Mouse (Mus musculus): ENCODE measurements around the gene Rps17.

Gene Rps17

DNA sequence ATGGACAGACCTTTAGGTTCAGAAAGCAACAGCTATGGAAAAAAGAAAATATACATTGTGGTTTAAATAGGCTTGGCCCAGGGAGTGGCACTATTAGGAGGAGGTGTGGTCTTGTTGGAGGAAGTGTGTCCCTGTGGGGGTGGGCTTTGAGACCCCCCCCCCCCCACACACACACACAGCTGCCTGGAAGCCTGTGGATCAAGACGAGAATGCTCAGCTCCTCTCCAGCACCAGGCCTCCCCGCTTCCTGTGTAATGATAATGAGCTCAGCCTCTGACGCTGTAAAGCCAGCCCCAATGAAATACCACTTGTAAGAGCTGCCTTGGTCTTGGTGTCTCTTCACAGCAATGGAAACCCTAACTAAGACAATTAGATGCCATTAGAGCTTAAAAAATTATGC is 14.3 kb downstream of the Rps17 start:
- no peak for DNase-seq

DNA sequence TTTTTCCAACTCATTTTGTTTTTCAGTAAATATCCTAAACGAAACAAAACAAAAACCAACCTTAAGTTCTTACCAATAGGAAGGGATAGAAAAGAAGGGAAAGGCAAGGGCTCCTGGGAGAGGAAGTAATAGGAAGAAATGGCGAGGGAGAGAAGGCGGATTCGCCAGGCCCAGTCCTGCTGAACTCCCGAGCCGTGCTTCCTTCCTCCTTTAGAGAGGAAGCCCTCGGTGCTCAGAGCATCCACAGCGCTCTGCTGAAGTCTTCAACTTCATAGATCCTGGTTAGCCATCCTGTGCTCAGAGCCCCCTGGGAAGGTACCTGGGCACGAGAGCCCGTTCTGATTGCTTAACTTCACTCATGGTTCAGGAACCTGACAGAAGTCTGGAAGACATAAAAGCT is 17.4 kb downstream of the Rps17 start:
- DNase-seq = no peak

DNA sequence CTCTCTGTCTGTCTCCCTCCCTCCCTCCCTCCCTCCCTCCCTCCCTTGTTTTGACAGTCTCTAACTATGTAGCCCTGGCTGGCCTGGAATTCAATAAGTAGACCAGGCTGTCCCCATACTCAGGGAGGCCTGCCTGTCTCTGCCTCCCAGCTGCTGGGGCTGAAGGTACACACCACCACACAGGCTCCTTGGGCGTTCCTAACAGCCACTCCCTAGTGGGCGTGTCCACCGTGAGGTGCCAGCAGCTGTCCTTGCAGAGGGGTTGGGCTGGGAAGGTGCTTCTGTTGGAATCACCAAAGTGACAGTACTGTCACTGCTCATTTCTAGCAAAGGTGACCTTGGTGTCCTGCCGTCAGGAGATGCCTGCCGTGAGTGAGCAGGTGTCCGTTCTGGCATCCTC is 18.2 kb downstream of the Rps17 start:
- no peak for DNase-seq

DNA sequence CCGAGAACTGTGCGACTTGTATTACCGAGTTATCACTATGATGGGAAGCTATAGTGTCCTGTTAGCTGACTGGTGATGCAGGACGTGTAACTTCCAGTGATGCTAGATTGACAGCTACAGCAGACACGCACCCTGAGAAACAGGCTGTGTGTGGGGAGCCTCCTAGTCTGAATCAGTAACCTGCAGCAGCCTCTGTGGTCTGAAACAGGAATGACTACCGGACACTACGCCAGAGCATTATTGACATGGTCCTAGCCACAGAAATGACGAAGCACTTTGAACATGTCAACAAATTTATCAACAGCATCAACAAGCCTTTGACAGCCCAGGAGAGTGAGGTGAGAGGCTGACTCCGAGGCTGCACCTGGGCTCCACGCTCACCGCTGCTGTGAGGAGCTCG is 19.0 kb downstream of the Rps17 start:
- DNase-seq = no peak

DNA sequence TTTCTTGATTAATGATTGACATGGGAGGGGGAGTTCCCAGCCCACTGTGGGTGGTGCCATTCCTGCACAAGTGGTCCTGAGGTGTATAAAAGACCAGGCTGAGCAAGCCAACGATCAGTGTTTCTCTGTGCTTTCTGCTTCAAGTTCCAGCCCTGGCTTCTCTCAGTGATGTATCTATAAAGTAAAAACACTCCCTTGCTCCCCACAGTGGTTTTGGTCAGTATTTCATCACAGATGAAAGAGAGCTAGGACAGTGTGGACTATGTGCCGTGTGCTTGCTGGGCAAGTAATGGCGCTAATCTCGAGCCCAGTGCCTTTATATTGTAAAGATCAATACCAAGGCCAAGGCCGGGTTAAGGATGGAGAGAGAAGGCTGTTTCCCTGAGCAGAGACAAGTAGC is 23.3 kb downstream of the Rps17 start:
- DNase-seq = no peak

DNA sequence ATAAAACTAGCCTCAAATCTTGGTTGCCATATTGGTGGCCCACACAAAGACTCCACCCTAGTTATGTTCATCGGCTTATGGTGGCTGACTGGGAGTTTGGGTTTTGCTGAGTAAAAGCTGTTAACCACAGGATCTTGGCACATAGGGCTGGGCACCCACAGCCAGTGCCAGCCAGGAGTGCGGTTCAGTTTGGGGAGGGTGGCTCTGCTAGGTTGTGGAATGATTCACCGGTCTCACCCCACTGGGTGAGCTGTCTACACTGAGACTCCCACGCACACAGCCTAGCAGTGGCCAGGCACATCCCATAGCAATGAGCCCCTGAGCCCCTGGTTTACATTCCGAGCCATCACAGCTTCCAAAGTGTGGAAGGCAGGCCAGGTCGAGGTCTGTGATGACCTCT is 25.3 kb downstream of the Rps17 start:
- no peak for DNase-seq

DNA sequence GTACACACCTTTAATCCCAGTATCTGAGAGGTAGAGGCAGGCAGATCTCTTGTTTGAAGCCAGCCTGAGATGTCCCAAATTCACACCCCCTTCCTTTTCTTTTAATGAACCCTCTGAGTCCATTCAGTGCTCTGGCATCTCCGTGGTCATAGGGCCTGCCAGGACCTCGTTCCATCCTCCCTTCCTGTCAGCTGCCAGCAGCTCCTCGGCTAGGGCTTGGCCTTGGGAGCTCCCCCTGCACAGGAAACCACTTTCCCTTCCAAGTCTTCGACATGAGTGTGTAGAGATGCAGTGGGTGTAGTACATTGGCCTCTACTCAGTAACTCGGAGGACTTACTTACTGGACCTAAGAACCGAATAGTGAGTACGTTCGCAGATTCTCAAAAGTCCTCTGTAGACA is 29.5 kb downstream of the Rps17 start:
- DNase-seq = no peak

DNA sequence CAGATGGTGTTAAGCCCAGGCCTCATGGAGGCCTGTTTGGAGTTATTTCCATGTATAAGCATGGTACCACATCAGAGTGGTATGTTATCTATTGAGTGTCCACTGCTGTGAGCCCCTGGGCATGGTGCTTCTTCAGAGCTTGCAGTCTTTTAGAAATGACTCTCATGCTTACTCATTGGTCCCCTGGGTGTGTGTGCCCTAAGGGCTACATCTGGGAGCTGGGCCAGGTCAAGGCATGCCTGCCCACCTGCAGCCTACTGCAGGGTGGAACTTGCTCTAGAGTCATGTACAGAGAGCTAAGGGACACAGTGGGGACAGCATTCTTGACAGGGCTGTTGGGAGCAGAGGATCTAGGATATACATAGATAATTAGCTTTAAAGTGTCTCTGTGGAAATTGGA is 33.5 kb downstream of the Rps17 start:
- DNase-seq = no peak

DNA sequence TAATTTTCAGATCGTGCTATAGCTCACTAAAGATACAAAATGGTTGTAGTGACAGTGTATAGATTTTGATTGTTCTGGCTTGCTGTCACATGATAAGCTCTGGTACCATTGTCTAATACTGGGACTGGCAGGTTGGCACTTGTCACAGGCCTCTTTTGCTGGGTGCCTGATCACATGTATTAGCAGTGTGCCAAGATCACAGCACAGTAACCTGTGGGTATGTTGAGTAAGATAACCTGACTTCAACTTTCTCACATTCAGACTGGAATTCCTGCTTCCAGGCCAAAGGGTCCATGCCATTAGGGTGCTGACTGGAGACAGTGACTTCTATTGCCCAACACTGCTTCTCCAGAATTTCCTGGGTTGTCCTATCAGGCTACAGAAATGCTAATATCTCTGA is 33.9 kb downstream of the Rps17 start:
- no peak for DNase-seq

DNA sequence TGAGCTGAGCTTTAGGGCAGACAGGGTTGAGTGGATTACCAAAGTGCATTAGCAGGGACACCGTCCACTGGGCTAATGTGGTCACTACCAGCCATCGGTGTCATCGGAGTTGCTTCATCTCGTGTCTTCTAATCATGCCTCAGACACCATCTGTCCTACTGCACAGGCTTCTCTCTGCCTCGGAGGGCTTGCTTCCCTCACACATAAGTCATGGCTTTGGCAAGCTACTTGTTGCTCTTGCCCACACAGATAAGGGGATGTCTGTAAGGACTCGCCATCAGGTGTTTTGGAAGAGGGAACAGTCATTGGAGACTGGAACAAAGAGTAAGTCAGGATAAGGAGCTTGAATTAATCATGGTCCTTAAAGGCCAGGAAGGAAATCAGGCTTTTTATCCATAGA is 35.8 kb downstream of the Rps17 start:
- DNase-seq = no peak

DNA sequence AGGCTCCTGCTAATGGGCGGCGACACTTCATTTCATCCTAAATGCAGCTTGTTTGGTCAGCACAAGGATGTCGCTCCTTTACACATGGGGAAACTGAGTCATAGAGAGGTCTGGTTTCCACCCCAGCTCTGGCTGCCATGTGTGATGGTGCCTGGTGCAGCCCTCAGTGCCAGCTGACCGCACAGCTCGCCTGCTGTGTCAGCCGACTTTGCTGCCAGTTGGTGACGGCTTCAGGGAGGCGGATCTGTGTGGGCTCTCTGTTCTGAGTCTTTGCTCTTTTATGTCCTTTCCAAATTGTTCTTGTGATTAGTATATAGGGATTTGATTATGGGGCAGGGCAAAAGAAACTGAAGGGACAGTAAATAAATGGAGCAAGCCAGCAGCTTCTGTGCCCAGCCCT is 37.3 kb downstream of the Rps17 start:
- no peak for DNase-seq

DNA sequence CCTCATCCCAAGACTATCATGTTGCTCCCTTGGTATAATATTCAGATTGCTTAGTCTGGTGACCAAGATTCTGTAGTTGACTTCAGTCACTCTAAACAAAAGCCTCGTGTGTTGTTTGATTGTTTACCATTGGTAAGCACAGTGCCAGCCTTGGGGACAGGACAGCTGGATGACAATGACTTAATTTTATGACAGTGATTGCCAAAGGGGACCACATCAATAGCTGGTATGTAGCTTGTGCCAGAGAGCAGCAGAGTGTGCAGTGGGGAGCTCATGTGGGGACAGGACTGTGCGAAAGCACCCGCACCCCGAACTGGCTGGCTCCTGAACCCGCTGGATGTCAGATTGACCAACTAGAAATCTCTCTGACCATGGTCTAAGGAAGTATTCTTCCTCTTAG is 40.4 kb downstream of the Rps17 start:
- DNase-seq = no peak

DNA sequence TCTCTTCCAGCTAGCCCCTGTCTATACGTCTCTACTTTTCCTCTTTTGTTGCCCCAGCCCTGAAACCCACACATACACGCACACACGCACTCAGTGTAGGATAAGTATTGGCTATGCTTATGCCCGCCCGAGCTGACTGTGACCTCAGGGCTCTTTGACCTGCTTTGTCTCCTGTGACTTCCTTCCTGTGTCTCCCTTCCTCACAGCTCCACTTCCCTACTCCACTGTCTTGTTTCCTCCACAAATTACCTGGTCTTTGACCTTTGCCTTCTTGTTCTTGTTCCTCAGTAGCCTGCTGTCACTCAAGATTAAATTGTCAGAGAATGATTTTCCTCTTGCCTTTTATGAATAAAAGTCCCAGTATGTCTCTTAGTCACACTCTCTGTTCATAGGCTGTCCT is 41.0 kb downstream of the Rps17 start:
- DNase-seq = no peak

DNA sequence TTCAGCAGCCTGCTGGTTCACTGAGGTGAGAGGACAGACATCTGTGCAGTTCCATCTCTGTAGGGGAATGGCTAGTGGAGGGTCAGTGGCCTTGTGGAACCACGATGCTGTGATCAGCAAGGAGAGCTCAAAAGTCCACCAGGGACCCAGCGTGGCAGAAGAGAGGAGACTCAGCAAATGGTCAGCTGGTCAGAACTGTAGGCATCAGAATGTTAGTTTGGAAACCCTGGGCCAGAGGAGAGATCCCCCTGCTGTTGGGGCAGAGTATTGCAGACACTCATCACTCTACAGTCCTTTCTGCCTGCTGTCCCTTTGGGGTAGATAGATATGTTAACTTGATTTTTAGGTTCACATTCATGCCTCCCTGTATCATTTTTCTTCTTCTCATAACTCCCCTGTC is 41.4 kb downstream of the Rps17 start:
- peak; percentile 12 to 15 for DNase-seq

DNA sequence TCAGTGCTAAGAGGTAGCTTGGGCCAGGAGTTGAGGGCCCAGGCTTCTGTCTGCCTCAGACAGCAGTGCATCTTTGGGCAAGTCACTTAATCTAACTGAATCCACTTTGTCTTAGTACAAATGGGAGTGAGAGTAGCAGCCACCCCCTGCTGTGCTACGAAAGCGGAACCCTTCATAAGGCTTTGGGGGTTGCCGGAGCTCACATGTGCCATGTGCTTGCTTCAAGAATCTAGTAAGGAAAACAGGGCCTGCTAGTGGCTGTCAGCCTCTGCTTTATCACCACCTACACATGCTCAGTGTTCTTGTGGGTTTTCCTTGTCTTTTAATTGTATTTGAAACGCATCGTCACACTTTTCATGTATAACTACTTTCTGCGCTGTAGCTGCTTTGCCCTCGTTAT is 43.7 kb downstream of the Rps17 start:
- DNase-seq = no peak

DNA sequence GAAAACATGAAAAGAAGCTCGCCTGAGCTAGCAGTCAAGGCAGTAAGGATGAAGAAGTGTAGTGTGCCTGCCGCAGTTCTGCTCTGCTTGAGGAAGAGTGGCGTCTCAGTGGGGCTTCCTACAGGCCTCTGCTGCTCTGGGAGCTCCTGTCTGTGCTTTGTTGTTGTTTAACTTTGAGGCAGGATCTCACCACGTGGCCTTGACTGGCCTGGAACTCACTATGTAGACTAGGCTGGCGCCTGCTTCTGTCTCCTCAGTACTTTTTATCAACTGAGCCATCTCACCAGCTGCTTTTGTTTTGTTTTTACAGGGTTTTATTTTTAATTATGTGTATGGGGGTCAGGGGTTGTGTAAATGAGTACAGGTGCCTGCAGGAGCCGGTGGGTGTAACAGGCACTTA is 46.8 kb downstream of the Rps17 start:
- DNase-seq = no peak

DNA sequence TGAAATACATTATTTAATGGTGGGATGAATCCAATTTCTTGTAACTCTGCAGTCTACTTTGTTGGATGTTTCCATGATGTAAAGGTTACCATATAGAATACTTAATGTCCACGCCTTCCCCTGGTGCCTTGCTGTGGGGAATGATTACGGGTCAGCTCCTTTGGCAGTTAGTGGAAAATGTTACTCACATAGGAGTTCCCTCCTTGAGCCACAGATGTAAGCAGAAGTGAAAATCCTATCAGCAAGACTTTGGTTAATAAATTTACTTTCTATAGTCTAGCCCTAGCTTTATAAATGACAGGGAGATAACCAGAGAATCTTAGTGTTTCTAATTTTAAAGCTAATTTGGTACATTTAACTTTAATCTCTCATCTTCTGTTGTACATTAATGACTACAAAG is 49.9 kb downstream of the Rps17 start:
- no peak for DNase-seq

All from thymus, postnatal 36 days (tissue).